Comparison of ENCODE assay signal across 15 mouse cellular contexts in the genomic region with DNA sequence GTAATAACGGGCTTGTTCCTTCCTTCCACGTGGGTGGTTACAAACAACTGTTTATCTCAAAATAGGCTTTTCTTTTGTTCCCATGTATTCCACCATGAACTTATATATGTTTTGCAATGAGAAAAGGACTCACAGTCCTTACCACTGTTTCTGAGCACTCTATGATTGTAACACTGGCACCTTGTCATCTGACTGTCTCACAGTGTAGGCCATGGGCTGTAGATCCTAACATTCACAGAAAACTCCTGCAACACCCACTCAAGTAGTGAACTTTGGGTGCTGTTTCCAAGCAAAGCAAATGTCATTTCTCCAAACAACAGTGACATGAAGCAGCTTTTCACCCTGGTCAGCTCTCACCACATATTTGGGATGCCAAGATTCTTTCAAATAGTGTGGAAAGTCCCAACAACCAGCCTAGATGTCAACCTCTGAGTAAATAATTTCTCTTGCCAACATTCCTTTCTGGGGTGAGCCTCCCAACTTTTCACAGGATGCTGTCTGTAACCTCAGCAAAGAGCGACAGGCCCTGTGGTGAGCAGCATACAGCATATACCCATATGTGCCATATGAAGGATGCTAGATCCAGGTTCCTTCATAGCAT. TPM values are rescaled to one million over a fixed set of nuclear protein-coding genes. Genes with fewer than 3 reads are reported as not detected.
A peak's percentile ranks its signal among the peaks of the same experiment; 100 is the strongest.
DNase-seq lines count a peak whose midpoint lies in the region; ATAC-seq and TF ChIP-seq lines count a peak whose summit lies in the region.
"Had no signal": no experiment of that assay in that cellular context is flagged by ENCODE, and none has a peak within 500 bp of the region (broad histone marks: within the 10 kb centered on the region; RNA-seq: fewer than 3 reads in every experiment).

No protein-coding gene starts in this region.

- H3K79me2 ChIP-seq in myocyte (ENCODE audit: control insufficient read depth, insufficient read depth), result no peaks in the 10 kb centered on the region

- H3K9ac ChIP-seq in kidney, embryonic 16.5 days (replicated peaks; ENCODE audit: low read length), result no peak overlapping the region
- H3K9ac ChIP-seq: embryonic facial prominence, embryonic 12.5 days; forebrain, embryonic 13.5 days; heart, embryonic 13.5 days; hindbrain, embryonic 14.5 days; midbrain, embryonic 12.5 days had no signal

- peak overlapping the region; percentile 40; the same call in 1 of the 2 replicates for H3K27ac ChIP-seq in kidney, embryonic 16.5 days (ENCODE audit: low read length)
- H3K27ac ChIP-seq: embryonic facial prominence, embryonic 12.5 days; forebrain, embryonic 13.5 days; heart, embryonic 13.5 days; hindbrain, embryonic 14.5 days; macrophage; midbrain, embryonic 12.5 days had no signal

- no peak for DNase-seq in kidney, postnatal 10 days
- peak; percentile 87 for DNase-seq in Muller cell, postnatal 12 days (ENCODE audit: inconsistent ontology term)
- peak; percentile 60 for DNase-seq in fibroblast of lung, adult 2 months (ENCODE audit: low read depth)
- no peak for DNase-seq in embryo, embryonic 10.5 days (ENCODE audit: low spot score)
- no peak for DNase-seq in left cerebral cortex, adult 9 months (ENCODE audit: low spot score in 2 of 2)
- DNase-seq: cerebellum, postnatal 36 days had no signal

- no peak for TF ChIP-seq POLR2A in myocyte (IDR thresholded peaks at IDR 0.05; ENCODE audit: insufficient read length, low read depth)

- no peak overlapping the region for H3ac ChIP-seq in myocyte (ENCODE audit: control insufficient read depth, insufficient read length)

- no peaks in the 10 kb centered on the region for H3K9me3 ChIP-seq in kidney, embryonic 16.5 days (ENCODE audit: low read length)
- H3K9me3 ChIP-seq: embryonic facial prominence, embryonic 12.5 days; forebrain, embryonic 13.5 days; heart, embryonic 13.5 days; midbrain, embryonic 12.5 days had no signal

- no peak overlapping the region for H3K4me3 ChIP-seq in kidney, embryonic 16.5 days (ENCODE audit: low read length)
- no peak overlapping the region for H3K4me3 ChIP-seq in myocyte
- H3K4me3 ChIP-seq: embryonic facial prominence, embryonic 12.5 days; forebrain, embryonic 13.5 days; heart, embryonic 13.5 days; midbrain, embryonic 12.5 days had no signal

- WGBS in kidney, embryonic 16.5 days, result 71% methylated on average over 3 of the region's 3 CpGs

- no peaks in the 10 kb centered on the region for H3K27me3 ChIP-seq in kidney, embryonic 16.5 days (ENCODE audit: insufficient read depth, low read length)
- no peaks in the 10 kb centered on the region for H3K27me3 ChIP-seq in myocyte (ENCODE audit: control insufficient read depth, insufficient read depth, insufficient read length)
- H3K27me3 ChIP-seq: embryonic facial prominence, embryonic 12.5 days; forebrain, embryonic 13.5 days; heart, embryonic 13.5 days; midbrain, embryonic 12.5 days had no signal

- no peaks in the 10 kb centered on the region for H3K36me3 ChIP-seq in kidney, embryonic 16.5 days (ENCODE audit: insufficient read depth, low read length)
- no peaks in the 10 kb centered on the region for H3K36me3 ChIP-seq in myocyte (ENCODE audit: control insufficient read depth, insufficient read depth)
- H3K36me3 ChIP-seq: embryonic facial prominence, embryonic 12.5 days; heart, embryonic 13.5 days; midbrain, embryonic 12.5 days had no signal

- H3K4me1 ChIP-seq in kidney, embryonic 16.5 days (ENCODE audit: insufficient read depth, low read length), result peaks cover 20% of the 10 kb centered on the region; the same call in 1 of the 2 replicates
- H3K4me1 ChIP-seq: embryonic facial prominence, embryonic 12.5 days; forebrain, embryonic 13.5 days; midbrain, embryonic 12.5 days had no signal

- 0 out of 2 replicates have a peak, but pooled peaks have one; percentile 35 for ATAC-seq in kidney, embryonic 16.5 days (ENCODE audit: low FRiP score, low TSS enrichment)
- ATAC-seq: forebrain, embryonic 13.5 days; intestine, embryonic 16.5 days had no signal

- no peak overlapping the region for H3K4me2 ChIP-seq in kidney, embryonic 16.5 days (replicated peaks; ENCODE audit: low read depth, low read length)
- H3K4me2 ChIP-seq in myocyte (ENCODE audit: low read depth), result peak overlapping the region; percentile 13
- H3K4me2 ChIP-seq: embryonic facial prominence, embryonic 12.5 days; forebrain, embryonic 13.5 days; heart, embryonic 13.5 days; hindbrain, embryonic 14.5 days; midbrain, embryonic 12.5 days had no signal

TF ChIP-seq in myocyte, 11 proteins besides CTCF, POLR2A, EP300 and RAD21:
- TF ChIP-seq TCF3 (IDR thresholded peaks at IDR 0.05; ENCODE audit: insufficient read length, low read depth), result no peak
- peak in 1 of 3 experiments; percentile 2 for TF ChIP-seq MYOG (IDR thresholded peaks at IDR 0.05; ENCODE audit: control insufficient read depth in 1 of 3, insufficient read depth in 1 of 3, insufficient read length in 2 of 3, low read depth in 2 of 3)

RNA-seq across cellular contexts. Expression of gene Tns3, which starts 10.3 kb away (rescaled TPM):
- 31.5 and 32.7 TPM in 2 replicates for polyA plus RNA-seq in kidney, embryonic 16.5 days (2015; fragmentation: Nextera tagmentation; extraction: Ambion mirVana)
- polyA plus RNA-seq in myocyte (2012; fragmentation: generic; extraction: Trizol), result 23.4 TPM

Comparison
In these comparisons a context has a peak if more than half of its experiments do, and no peak if none do; other contexts are left out.
1. DNase-seq: peak in Muller cell, postnatal 12 days (single experiment) and fibroblast of lung, adult 2 months (single experiment); none in kidney, postnatal 10 days (single experiment), embryo, embryonic 10.5 days (single experiment) and left cerebral cortex, adult 9 months (0 of 2).